Mouse (Mus musculus): Measurements from ENCODE around the gene Vac14. TPM values are rescaled to one million over a fixed set of nuclear protein-coding genes. Genes with fewer than 3 reads are reported as not detected.

Gene Vac14
- total RNA-seq, 2 experiments from 2014 or later: 16.1 to 18.7 TPM

GRCm38 (mm10) chr8:110750269-110750668, 131.9 kb downstream of the Vac14 start:
- DNase-seq: no peak

- no peak for DNase-seq
Observed at GRCm38 (mm10) chr8:110751490-110751889, 133.1 kb downstream of the Vac14 start.

- no peak for DNase-seq
Observed at GRCm38 (mm10) chr8:110754713-110755112, 136.3 kb downstream of the Vac14 start.

GRCm38 (mm10) chr8:110755511-110756170, 137.3 kb downstream of the Vac14 start:
- no peak for DNase-seq

GRCm38 (mm10) chr8:110756196-110756595, 137.8 kb downstream of the Vac14 start:
- DNase-seq: no peak

- DNase-seq: no peak
Observed at GRCm38 (mm10) chr8:110760280-110760940, 142.0 kb downstream of the Vac14 start.

GRCm38 (mm10) chr8:110761185-110761584, 142.8 kb downstream of the Vac14 start:
- no peak for DNase-seq

GRCm38 (mm10) chr8:110761988-110762387, 143.6 kb downstream of the Vac14 start:
- no peak for DNase-seq

GRCm38 (mm10) chr8:110764671-110765070, 146.3 kb downstream of the Vac14 start:
- no peak for DNase-seq

- DNase-seq: no peak
Observed at GRCm38 (mm10) chr8:110767261-110767660, 148.9 kb downstream of the Vac14 start.

Other genes starting within 250 kb of the Vac14 start
- gene Mtss1l, start 102.9 kb downstream of the Vac14 start, total RNA-seq (2021): 10 to 100 TPM; 58.6 to 71.8 TPM
- 10 to 100 TPM; 12.3 to 14.4 TPM for gene Il34, start 187.3 kb downstream of the Vac14 start, total RNA-seq (2021)
- 10 to 100 TPM; 40.3 to 41.1 TPM for gene Cog4, start 228.0 kb downstream of the Vac14 start, total RNA-seq (2021)
- gene Sf3b3, start 228.2 kb downstream of the Vac14 start, total RNA-seq (2021): 10 to 100 TPM; 35.7 to 44.8 TPM

All from gastrocnemius, postnatal 10 days (tissue).